Mouse (Mus musculus) gastrocnemius, postnatal 14 days (tissue): ENCODE measurements at regions not wholly inside any gene's neighbourhood (a gene's known extent, or its start where the extent isn't known, plus 50 kb on each side); places are given as distances from the start of the nearest gene placed in this dataset.

Source experiments
- DNase-seq: peaks from one replicate; pipeline ENCODE4 v3.0.0; 2021; ENCODE audit warnings: mixed read lengths
- intact Hi-C: fragments of 180-260 bp; cut with DNase I; formaldehyde crosslinking; loops from one replicate; pipeline ENCODE4 v1.15.1; 2025; ENCODE audit warnings: low total_unique reads

DNA sequence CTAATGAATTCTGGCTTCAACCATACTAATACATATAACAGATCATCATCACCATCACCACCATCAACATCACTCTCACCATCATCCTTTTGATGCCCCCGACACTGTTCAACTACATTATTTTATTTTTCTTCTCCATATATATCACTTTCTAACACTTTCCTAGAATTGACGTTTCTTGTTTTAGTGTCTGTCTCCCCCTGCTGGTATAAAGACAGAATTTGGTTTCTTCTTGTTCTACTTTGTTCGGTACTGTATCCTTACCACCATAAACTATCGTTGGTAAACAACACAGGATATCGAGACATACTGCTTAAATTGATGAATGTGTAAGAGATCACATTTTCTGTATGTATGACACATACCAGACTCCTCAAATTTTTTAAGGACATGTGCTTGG lies 92.5 kb upstream of the Tab3 start:
- no peak for DNase-seq
- intact Hi-C loops = no loop called here

DNA sequence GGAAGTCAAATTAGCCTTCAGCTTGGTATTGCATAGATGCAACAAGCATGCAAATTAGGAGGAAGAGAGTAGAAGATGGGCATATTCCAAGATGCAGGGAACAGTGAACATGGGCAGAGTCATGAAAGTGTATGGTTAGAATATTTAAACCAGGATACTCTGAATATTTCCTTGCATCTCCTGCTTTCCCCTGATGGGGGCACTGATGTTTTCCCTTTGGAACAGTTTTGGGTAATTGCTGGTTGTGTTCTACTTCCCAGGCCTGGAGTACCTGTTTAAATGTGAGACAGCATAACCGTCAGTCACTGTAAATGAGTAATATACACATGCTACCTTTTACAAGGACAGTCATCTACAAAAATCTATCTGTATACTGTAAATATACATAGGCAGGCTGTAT lies 76.9 kb upstream of the Tab3 start:
- no peak for DNase-seq
- intact Hi-C loops = loop anchor here (5.0 kb wide), 1 partner anchor 150 kb away; no protein-coding TSS in a partner anchor
